Mouse (Mus musculus) embryonic facial prominence, embryonic 13.5 days (tissue): ENCODE results near the gene Pcf11. TPM values are rescaled to one million over a fixed set of nuclear protein-coding genes. Genes with fewer than 3 reads are reported as not detected.

Experiments
- ATAC-seq: fragments of 200-750 bp; cut with Nextera tagmentation; 2 replicates; pipeline ENCODE4 v1.8.0; 2017; ENCODE audit warnings: low read depth; ENCODE audit not compliant: insufficient number of reproducible peaks, insufficient read depth, low FRiP score, low TSS enrichment
- H3K27ac ChIP-seq: fragments of 300-500 bp; sonication (generic); 2 replicates; pipeline ENCODE4 v1.5.1; 2015; ENCODE audit warnings: moderate library complexity, mild to moderate bottlenecking, inconsistent platforms
- H3K27me3 ChIP-seq: fragments of 300-500 bp; sonication (generic); 2 replicates; pipeline ENCODE4 v1.6.1; 2015; ENCODE audit warnings: mild to moderate bottlenecking, inconsistent platforms
- H3K36me3 ChIP-seq: fragments of 300-500 bp; sonication (generic); 2 replicates; pipeline ENCODE4 v1.6.1; 2015; ENCODE audit warnings: mild to moderate bottlenecking, inconsistent platforms
- H3K4me1 ChIP-seq: fragments of 300-500 bp; sonication (generic); 2 replicates; pipeline ENCODE4 v1.6.1; 2015; ENCODE audit warnings: inconsistent platforms
- H3K4me2 ChIP-seq: fragments of 300-500 bp; sonication (generic); 2 replicates; pipeline ENCODE4 v1.6.1; 2015; ENCODE audit warnings: moderate library complexity, mild to moderate bottlenecking, inconsistent platforms
- H3K4me3 ChIP-seq: fragments of 300-500 bp; sonication (generic); 2 replicates; pipeline ENCODE4 v1.5.1; 2015; ENCODE audit warnings: mild to moderate bottlenecking, inconsistent platforms
- H3K9ac ChIP-seq: fragments of 300-500 bp; sonication (generic); 2 replicates; pipeline ENCODE4 v1.6.1; 2015; ENCODE audit warnings: mild to moderate bottlenecking, inconsistent platforms
- H3K9me3 ChIP-seq: fragments of 300-500 bp; sonication (generic); 2 replicates; pipeline ENCODE4 v1.6.1; 2016; ENCODE audit warnings: inconsistent platforms
- WGBS: fragments of 180-500 bp; shearing (Covaris S2); methylation state at CpG from one replicate; pipeline ENCODE4 v1.1.7; 2015; ENCODE audit warnings: mixed read lengths; 5-methylcytosine and 5-hydroxymethylcytosine counted together
- polyA plus RNA-seq: library from polyadenylated mRNA; unstranded; fragments of >200 nt; fragmentation: Nextera tagmentation; extraction: Ambion mirVana; gene quantifications from 2 replicates; pipeline ENCODE4 v1.2.1, GENCODE M21; 2015

The Pcf11 gene
- polyA plus RNA-seq, 1 experiment from 2014 or later = 27.2 TPM

DNA sequence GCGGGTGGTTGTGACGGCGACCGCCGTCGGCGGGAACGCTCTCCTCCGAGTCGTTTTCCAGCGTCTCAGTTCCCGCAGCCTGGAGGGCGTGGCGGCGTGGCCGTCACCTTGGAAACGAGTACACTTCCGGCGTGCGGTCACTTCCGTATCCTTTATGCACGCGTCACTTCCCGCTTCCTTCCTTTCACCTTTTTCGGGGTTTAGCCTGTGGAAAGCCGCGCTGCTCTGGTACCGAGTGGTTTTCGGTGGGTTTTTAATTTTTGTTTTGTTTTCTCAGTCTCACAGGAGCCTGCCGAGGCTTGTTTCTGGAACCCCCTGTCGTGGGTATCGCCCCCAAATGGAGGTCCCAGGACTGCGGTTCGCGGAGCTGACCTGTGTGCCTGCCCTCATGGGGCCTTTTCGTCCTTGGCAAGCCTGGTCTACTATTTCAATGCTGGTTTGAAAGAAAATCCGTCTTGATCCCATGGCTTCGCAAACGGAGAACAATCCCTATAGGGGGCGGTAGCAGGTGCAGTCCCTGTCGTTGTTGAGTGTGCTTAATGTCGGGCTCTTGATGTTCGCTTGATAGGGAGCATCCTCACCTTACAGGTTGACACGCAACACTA, 32.6 kb downstream of the Pcf11 start, which contains the start of gene Ankrd42:
TSS of gene Ankrd42 (minus strand) at position 122 of the 605 bp plus-strand sequence.
- Histone ChIP-seq H3K4me2 (peak within 1 kb of the TSS; percentile 97), H3K4me3 (peak within 1 kb of the TSS; percentile 77), H3K9me3 (no peaks in the 10 kb centered on the region), H3K36me3 (peaks cover 6% of the 10 kb centered on the region), H3K27me3 (no peaks in the 10 kb centered on the region; the same call in 1 of the 2 replicates), H3K4me1 (peaks cover 19% of the 10 kb centered on the region), H3K27ac (peak within 1 kb of the TSS; percentile 82), H3K9ac (peak within 1 kb of the TSS; percentile 82)
- ATAC-seq = peak; percentile 90
- under 1% methylated on average over 44 of the region's 44 CpGs for WGBS

DNA sequence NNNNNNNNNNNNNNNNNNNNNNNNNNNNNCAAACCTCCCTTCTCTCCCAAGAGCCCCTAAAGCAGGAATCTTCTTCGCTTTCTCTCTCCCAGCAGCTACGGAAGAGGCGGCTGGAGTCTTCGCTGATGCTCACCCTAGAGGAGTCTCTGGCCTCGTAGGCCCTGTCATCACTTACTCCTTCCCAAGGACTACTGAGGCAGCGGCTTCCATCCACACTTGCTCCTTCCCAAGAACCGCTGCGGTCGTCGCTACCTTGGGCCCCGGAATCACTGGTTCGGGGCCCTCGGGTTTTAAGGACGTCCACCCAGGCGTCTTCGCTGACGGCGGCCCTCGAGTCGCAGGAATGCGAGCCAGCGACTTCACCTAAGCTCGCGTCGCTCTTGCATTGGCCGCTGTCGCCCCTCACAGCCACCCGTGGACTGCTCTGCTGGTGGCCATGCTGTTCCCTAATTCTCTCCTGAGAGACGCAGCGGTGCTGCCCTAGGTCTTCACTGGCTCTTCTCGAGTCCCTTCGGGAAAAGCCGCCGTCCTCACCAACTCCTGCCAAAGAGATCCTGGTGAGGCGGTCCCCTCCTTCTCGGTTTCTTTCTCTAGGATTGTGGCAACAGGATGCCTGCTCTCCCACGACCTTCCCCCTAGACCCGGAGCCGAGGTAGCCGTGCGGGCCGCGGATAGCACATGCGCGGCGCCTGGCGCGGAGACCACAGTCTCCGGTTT, 33.3 kb downstream of the Pcf11 start:
- H3K9ac ChIP-seq = peak overlapping the region; percentile 82
- H3K4me1 ChIP-seq = peaks cover 19% of the 10 kb centered on the region
- WGBS = 1% methylated on average over 49 of the region's 49 CpGs
- ATAC-seq = peak; percentile 63
- peak overlapping the region; percentile 97 for H3K4me2 ChIP-seq
- peaks cover 3% of the 10 kb centered on the region; the same call in 1 of the 2 replicates for H3K36me3 ChIP-seq
- 0 out of 2 replicates have a peak overlapping the region, but pooled peaks have one; percentile 82 for H3K27ac ChIP-seq
- peak overlapping the region; percentile 77 for H3K4me3 ChIP-seq
- H3K9me3 ChIP-seq = no peaks in the 10 kb centered on the region
- no peaks in the 10 kb centered on the region; the same call in 1 of the 2 replicates for H3K27me3 ChIP-seq

DNA sequence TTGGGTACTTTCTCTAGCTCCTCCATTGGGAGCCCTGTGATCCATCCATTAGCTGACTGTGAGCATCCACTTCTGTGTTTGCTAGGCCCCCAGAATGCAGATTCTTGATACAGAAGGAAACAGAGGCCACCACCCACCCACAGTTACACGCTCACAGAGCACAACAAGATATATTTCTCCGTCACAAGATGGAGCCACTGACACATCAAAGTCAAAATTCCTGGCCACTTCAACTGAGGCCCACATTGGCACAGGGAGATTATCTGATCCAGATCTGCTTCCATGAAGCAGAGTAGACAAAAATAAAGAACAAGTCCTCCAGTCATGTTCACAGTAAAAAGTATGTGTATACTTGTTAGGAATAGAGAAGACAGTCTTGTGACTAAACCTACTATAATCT, 39.6 kb downstream of the Pcf11 start:
- 51% methylated on average over 2 of the region's 2 CpGs for WGBS
- no peaks in the 10 kb centered on the region for H3K9me3 ChIP-seq
- H3K36me3 ChIP-seq = no peaks in the 10 kb centered on the region
- no peak overlapping the region for H3K4me2 ChIP-seq
- H3K4me3 ChIP-seq = no peak overlapping the region
- H3K4me1 ChIP-seq = no peaks in the 10 kb centered on the region
- H3K9ac ChIP-seq = no peak overlapping the region
- no peaks in the 10 kb centered on the region for H3K27me3 ChIP-seq
- ATAC-seq = no peak
- no peak overlapping the region for H3K27ac ChIP-seq

DNA sequence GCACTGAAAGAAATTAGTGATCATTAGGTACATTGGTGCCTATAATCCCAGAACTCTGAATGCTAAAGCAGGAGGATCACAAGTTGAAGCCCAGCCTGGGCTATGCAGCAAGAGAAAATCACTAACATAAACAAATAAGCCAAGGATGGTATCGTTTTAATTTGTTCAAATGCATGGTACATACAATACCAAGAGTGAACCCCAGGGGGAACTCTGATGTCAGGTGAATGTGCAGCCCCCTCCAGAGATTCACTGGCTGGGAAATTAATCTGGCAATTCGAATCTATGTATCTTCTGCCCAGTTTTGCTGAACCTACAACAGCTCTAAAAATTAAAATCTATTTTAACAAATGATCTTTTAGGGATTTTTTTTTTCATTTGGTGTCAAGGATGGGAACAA, 45.2 kb downstream of the Pcf11 start:
- Histone ChIP-seq H3K4me2 (no peak overlapping the region), H3K4me1 (no peaks in the 10 kb centered on the region), H3K4me3 (no peak overlapping the region), H3K36me3 (0 out of 2 replicates have a peak, but pooled peaks cover 3% of the 10 kb centered on the region), H3K27ac (no peak overlapping the region), H3K9me3 (no peaks in the 10 kb centered on the region), H3K9ac (no peak overlapping the region), H3K27me3 (no peaks in the 10 kb centered on the region)
- ATAC-seq = no peak
- 44% methylated on average over 2 of the region's 2 CpGs for WGBS

DNA sequence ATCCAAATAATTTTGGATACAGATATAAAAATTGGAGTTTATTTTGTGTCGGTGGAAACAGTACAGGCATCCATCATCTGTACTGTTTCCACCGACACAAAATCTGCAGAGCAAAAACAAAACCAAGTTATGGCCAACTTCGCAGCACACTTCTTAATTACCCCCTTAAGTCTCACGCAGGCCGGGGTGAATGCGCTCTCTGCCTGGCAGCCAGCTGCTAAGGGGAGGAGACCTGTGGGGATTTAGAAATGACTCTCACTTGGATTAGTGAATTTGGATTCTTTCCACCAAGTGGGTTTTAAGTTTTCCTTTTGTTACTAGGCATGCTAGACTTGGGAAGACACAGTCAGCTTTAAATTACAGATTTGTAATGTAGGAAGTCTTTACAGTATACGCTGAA, 58.9 kb downstream of the Pcf11 start:
- H3K9ac ChIP-seq = no peak overlapping the region
- no peak for ATAC-seq
- H3K36me3 ChIP-seq = peaks cover 11% of the 10 kb centered on the region; the same call in 1 of the 2 replicates
- H3K9me3 ChIP-seq = no peaks in the 10 kb centered on the region
- no peak overlapping the region for H3K4me2 ChIP-seq
- 61% methylated on average over 7 of the region's 7 CpGs for WGBS
- H3K27ac ChIP-seq = no peak overlapping the region
- H3K4me1 ChIP-seq = no peaks in the 10 kb centered on the region
- no peak overlapping the region for H3K4me3 ChIP-seq
- no peaks in the 10 kb centered on the region for H3K27me3 ChIP-seq

DNA sequence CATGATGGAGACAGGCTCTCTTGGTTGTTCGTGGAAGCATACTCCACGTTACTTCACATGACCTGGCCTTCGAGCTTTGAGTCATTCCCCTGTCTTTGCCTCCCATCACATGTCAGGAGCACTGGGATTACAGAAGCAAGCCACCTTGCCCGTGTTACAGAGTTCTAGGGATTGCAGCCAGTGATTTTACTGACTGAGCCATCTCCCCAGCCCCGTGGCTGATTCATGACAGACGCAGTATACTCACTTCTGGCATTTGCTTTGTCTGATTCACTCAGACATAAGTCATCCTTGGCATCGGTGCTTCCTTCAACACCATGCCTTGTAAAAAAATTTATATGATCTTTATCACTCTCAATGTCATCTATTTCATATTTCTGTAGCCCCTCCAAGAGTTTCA, 64.8 kb downstream of the Pcf11 start:
- no peaks in the 10 kb centered on the region for H3K27me3 ChIP-seq
- 86% methylated on average over 7 of the region's 7 CpGs for WGBS
- H3K4me3 ChIP-seq = no peak overlapping the region
- H3K9ac ChIP-seq = no peak overlapping the region
- H3K4me1 ChIP-seq = no peaks in the 10 kb centered on the region
- no peak overlapping the region for H3K27ac ChIP-seq
- no peak overlapping the region for H3K4me2 ChIP-seq
- H3K9me3 ChIP-seq = no peaks in the 10 kb centered on the region
- H3K36me3 ChIP-seq = peaks cover 19% of the 10 kb centered on the region
- ATAC-seq = no peak

Other genes with a start within 250 kb of the Pcf11 start
- gene Ccdc90b, start 108.8 kb downstream of the Pcf11 start, polyA plus RNA-seq = 59.6 and 64.7 TPM in 2 replicates
- 10.8 and 11.4 TPM in 2 replicates for gene Ankrd42, start 32.8 kb downstream of the Pcf11 start, polyA plus RNA-seq
- 22.5 and 23.0 TPM in 2 replicates for gene Rab30, start 71.7 kb upstream of the Pcf11 start, polyA plus RNA-seq
- gene Ddias, start 204.3 kb upstream of the Pcf11 start, polyA plus RNA-seq = 11.6 and 14.3 TPM in 2 replicates
- 30.9 and 32.2 TPM in 2 replicates for gene Prcp, start 204.5 kb upstream of the Pcf11 start, polyA plus RNA-seq